Comparison of ENCODE assay signal across 1 mouse cellular context in genomic region chr10:63021702-63022101, GRCm38 (mm10).
TF ChIP-seq lines count a peak whose summit lies in the region.

No protein-coding gene starts in this region.

TF ChIP-seq in MEL, 35 proteins besides CTCF, POLR2A, EP300 and RAD21 (continued from another document):
- no peak for TF ChIP-seq POLR2AphosphoS2 (IDR thresholded peaks at IDR 0.05; ENCODE audit: low read length)
- TF ChIP-seq MYC (IDR thresholded peaks at IDR 0.05; ENCODE audit: low read depth, low read length): no peak
- TF ChIP-seq MXI1 (IDR thresholded peaks at IDR 0.05; ENCODE audit: low read depth, low read length): peak; percentile 73; the same call in 1 of the 2 replicates
